Mouse (Mus musculus) lung, adult 2 months (tissue): ENCODE results near the gene Dnase1l2.

Experiments
- CTCF ChIP-seq: fragments of 200-500 bp; IDR thresholded peaks from 2 replicates; pipeline ENCODE4 v1.5.1; 2011; ENCODE audit warnings: mild to moderate bottlenecking, low read length, control low read depth; ENCODE audit not compliant: insufficient read depth
- POLR2A ChIP-seq: fragments of 200-500 bp; IDR thresholded peaks from 2 replicates; pipeline ENCODE4 v1.6.1; 2011; ENCODE audit warnings: low read depth, mild to moderate bottlenecking, control low read depth, low read length, borderline replicate concordance; ENCODE audit errors: extremely low read depth

- TF ChIP-seq CTCF (no peak), POLR2A (no peak)
Observed at GRCm38 (mm10) chr17:24475586-24475985, 32.7 kb upstream of the Dnase1l2 start.
